Mouse (Mus musculus): Measurements from ENCODE around the gene Mok. TPM values are rescaled to one million over a fixed set of nuclear protein-coding genes. Genes with fewer than 3 reads are reported as not detected.
A peak's percentile ranks its signal among the peaks of the same experiment; 100 is the strongest.

The Mok gene
- polyA plus RNA-seq, 1 experiment, result 1.9 TPM

DNA sequence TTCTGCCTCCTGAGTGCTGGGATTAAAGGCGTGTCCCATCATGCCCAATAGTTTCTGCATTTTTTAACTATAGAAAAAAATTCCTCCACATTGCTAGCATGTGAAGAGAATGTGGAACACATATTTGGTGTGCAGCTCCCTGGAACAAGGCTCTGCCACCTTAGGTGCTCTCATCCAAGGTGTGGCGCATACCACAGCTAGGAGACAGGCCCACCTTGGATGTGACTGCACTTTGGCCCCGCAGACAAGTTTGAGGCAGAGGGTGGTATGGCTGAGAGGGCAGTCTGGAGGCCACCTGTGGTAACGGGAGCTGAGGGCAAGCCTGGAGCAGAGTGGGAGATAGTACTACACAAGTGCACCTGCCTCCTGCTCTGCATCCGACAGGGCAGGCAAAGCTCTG lies 31.9 kb downstream of the Mok start:
- no peak for DNase-seq (ENCODE audit: low read depth)

- DNase-seq (ENCODE audit: low read depth), result no peak
Observed at GRCm38 (mm10) chr12:110808430-110808829, 32.3 kb downstream of the Mok start.

GRCm38 (mm10) chr12:110806301-110806970 lies 34.3 kb downstream of the Mok start:
- no peak for DNase-seq (ENCODE audit: low read depth)

GRCm38 (mm10) chr12:110804261-110804660 lies 36.5 kb downstream of the Mok start:
- DNase-seq (ENCODE audit: low read depth), result no peak

DNA sequence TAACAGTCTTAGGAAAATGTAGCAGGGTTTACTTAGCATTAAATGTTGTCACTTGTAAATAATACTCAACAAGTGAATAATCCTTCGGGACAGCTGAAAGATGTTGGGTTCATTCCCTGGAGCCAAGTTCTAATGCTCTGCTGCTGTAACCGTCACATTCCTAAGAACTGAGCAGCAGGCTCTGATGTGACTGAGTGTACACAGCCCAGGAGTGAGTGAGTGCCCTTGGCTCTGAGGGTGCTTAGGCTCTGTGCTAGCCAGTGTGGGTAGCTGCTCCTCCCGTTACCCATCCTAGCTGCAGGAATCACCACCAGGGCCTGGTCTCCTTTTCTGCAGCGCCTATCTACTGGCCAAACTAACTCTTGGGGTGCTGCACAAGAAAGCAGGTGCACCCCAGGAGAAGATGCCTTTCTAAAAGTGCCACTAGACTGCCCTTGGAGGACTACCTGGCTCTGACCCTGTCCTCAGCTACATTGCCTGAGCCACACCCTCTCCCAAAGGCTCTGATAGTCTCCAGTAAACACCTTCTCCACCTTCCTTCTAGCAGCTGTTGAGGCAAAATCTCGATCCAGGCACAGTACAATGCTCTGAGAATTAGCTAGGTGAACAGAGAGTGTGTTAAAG lies 38.0 kb downstream of the Mok start:
- no peak for DNase-seq (ENCODE audit: low read depth)

GRCm38 (mm10) chr12:110801876-110802464 lies 38.8 kb downstream of the Mok start:
- DNase-seq (ENCODE audit: low read depth), result no peak

GRCm38 (mm10) chr12:110799226-110799625 lies 41.5 kb downstream of the Mok start:
- no peak for DNase-seq (ENCODE audit: low read depth)

DNA sequence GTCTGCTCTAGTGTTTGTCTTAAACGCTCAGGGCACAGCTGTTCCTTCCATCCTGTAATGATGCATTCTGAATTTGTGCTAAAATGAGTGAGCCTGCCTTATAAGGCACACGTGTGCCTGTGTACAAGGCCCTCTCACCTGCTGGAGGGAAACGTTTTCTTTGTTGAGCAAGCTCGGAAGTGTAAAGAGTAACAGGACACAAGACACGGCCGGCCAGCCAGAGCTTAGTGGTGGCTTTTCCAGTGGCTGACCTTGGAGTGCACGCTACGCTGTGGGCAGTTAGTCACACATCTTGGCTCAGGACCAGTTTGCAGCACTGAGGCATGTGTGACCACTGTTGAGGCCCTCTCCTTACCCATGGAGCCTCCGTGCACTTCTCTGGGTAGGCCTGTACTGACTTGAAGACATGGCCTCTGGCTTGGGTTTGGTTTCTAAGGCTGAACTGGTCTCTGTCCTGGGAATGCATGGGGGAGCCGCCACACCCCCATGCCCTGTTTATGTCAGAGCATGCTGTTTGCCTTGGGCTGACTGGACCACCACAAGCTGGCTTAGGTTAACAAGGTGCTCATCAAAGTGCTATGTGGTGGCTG lies 42.8 kb downstream of the Mok start:
- DNase-seq (ENCODE audit: low read depth), result no peak

GRCm38 (mm10) chr12:110797202-110797601 lies 43.5 kb downstream of the Mok start:
- no peak for DNase-seq (ENCODE audit: low read depth)

- DNase-seq (ENCODE audit: low read depth), result no peak
Observed at GRCm38 (mm10) chr12:110796748-110797147, 44.0 kb downstream of the Mok start.

- no peak for DNase-seq (ENCODE audit: low read depth)
Observed at GRCm38 (mm10) chr12:110795035-110795434, 45.7 kb downstream of the Mok start.

- DNase-seq (ENCODE audit: low read depth), result no peak
Observed at GRCm38 (mm10) chr12:110791026-110791425, 49.7 kb downstream of the Mok start.

DNA sequence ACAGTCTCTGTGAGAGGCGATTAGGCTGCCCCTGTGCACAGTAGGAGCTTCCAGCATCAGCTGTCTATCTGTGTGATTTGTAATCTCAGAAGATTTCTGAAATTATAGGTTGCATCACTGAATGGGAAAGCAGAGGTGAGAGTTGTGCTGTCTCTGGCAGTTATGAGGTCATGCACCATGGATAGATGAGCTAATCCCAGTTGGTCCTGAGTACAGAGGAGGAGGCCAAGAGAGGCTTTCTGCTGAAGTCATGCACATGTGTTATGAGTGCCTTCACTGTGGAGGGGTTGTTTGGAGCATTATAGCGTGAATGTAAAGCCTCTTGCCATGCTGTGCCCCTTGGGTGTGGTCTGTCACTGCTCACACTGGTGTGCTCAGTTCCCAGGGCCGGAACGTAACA lies 50.2 kb downstream of the Mok start:
- DNase-seq (ENCODE audit: low read depth), result no peak

GRCm38 (mm10) chr12:110786243-110786642 lies 54.5 kb downstream of the Mok start:
- DNase-seq (ENCODE audit: low read depth), result no peak

GRCm38 (mm10) chr12:110784211-110784610 lies 56.5 kb downstream of the Mok start:
- DNase-seq (ENCODE audit: low read depth), result no peak

DNA sequence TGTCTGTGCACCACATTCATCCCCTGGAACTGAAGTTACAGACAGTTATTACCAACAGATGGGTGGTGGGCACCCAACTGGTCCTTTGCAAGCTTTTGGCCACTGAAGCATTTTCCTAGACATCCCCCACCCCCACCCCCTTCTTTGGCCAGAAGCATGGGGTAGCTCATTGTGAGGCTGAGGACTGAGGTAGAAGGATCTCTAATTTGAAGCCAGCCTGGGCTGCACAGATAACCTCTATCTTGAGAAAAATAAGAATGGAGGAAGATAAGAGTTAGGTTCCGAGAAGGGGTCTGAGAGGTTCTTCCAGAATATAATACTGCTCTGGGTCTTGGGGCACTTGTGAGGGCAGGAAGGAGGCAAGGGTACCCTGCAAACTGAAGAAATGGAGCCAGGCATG lies 58.5 kb downstream of the Mok start:
- DNase-seq (ENCODE audit: low read depth), result no peak

GRCm38 (mm10) chr12:110781181-110781580 lies 59.6 kb downstream of the Mok start:
- no peak for DNase-seq (ENCODE audit: low read depth)

DNA sequence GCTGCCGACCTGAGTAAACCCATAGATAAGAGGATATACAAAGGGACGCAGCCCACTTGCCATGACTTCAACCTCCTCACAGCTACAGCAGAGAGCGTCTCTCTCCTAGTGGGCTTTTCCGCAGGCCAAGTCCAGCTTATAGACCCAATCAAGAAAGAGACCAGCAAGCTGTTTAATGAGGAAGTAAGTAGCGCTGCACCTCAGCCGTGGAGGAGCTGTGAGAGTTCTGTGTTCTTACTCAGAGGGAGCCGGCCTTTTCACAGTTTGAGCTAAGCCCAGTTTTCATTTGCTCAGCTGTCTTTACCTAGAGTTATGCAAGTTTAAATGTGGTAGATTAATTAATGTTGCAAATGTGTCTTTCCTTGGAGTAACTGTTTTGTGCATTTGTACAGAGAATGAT lies 61.4 kb downstream of the Mok start:
- DNase-seq (ENCODE audit: low read depth), result no peak

- DNase-seq (ENCODE audit: low read depth), result no peak
Observed at GRCm38 (mm10) chr12:110777853-110778252, 62.9 kb downstream of the Mok start.

DNA sequence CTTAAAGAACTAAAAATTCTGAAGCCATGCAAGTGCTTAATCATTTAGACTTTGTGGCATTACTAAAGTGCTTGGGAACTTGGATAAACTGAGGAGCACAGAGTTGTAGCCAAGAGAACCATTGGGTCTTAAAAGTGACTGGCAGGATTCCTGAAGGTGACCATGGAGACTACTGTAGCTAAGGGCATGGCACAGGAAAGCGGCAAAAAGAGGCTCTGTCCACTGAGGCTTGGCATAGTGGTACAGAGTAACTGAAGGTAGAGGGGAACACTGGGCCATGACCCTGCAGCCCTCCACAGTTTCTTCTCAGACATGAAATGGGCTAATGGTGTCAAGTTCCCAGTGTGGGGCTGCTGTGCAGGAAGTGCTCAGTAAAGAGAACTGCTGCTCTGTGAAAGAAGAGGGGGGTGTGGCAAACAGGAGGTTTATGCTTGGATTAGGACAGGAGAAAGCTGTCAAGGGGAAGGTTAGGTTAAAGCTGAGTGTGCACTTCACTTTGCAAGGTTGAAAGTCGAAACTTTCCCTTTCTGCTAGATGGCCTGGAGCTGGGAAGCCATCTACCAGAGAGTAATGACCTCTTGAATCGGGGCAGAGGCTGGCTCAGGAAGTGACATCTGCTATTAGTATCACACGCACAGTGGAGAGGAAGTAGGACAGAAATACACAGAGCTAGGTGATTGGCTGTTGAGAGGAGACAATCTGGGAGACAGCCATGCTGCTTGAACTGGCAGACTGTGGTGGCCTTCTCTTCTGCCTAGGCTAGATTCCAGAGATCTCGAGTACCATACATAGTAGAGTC lies 64.9 kb downstream of the Mok start:
- no peak for DNase-seq (ENCODE audit: low read depth)

- peak; percentile 27 for DNase-seq (ENCODE audit: low read depth)
Observed at GRCm38 (mm10) chr12:110771961-110772360, 68.8 kb downstream of the Mok start.

All from gonadal fat pad, adult 2 months (tissue).